Mouse (Mus musculus) 3134 (cell line): ENCODE data around the gene Rmdn3.

Source experiments
- DNase-seq: peaks from one replicate; pipeline ENCODE4 v3.0.0-alpha.2; 2011; ENCODE audit warnings: low spot score; ENCODE audit not compliant: insufficient read length; ENCODE audit errors: extremely low read depth

The Rmdn3 gene

GRCm38 (mm10) chr2:119108554-119108953 is 48.3 kb downstream of the Rmdn3 start:
- DNase-seq: no peak

- no peak for DNase-seq
These were observed 50.3 kb downstream of the Rmdn3 start for GRCm38 (mm10) chr2:119106583-119106982.

GRCm38 (mm10) chr2:119101552-119101951 is 55.3 kb downstream of the Rmdn3 start:
- DNase-seq: no peak
